14 mouse cellular contexts compared by ENCODE assay signal in the genomic region with DNA sequence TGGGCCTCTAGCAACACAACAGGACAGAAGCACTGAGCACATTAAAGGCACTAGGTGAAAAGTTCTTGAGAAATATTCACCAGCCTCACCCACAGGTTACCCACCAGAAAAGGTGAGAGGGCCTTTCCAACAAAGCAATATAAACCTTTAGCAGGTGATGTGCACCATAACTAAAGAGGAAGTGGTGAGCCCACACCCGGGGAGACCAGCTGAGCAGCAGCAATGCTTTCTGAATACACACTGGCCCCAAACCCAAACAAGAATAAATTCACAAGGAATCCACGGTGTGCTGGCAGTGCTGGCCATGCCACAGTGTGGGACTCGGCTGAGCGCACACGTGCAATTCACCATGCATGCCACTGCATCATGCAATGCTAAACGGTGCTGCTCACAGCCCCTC.
DNase-seq lines count a peak whose midpoint lies in the region; ATAC-seq and TF ChIP-seq lines count a peak whose summit lies in the region.
"Had no signal": no experiment of that assay in that cellular context is flagged by ENCODE, and none has a peak within 500 bp of the region (broad histone marks: within the 10 kb centered on the region; RNA-seq: fewer than 3 reads in every experiment).

No protein-coding gene starts in this region.

- H3K9me3 ChIP-seq in liver, embryonic 11.5 days (ENCODE audit: control insufficient read depth, low read length), result no peaks in the 10 kb centered on the region
- H3K9me3 ChIP-seq: embryonic facial prominence, embryonic 13.5 days; forebrain, embryonic 10.5 days; limb, embryonic 13.5 days had no signal

- peaks cover 3% of the 10 kb centered on the region; the same call in 1 of the 2 replicates for H3K36me3 ChIP-seq in liver, adult 2 months (ENCODE audit: control insufficient read depth, insufficient read depth, low read length)
- H3K36me3 ChIP-seq in liver, embryonic 11.5 days (ENCODE audit: control insufficient read depth, insufficient read depth, low read length), result no peaks in the 10 kb centered on the region

- no peaks in the 10 kb centered on the region for H3K27me3 ChIP-seq in liver, adult 2 months (ENCODE audit: control insufficient read depth, insufficient read depth, low read length)
- no peaks in the 10 kb centered on the region for H3K27me3 ChIP-seq in liver, embryonic 11.5 days (replicated peaks; ENCODE audit: control insufficient read depth, insufficient read depth, low read length)
- H3K27me3 ChIP-seq: embryonic facial prominence, embryonic 13.5 days; limb, embryonic 13.5 days had no signal

- intact Hi-C loops in heart, postnatal 25 days (cut with DNase I), result no loop called here

- peaks cover 11% of the 10 kb centered on the region; the same call in 1 of the 2 replicates for H3K79me2 ChIP-seq in liver, adult 2 months (ENCODE audit: control insufficient read depth, insufficient read depth, low read length)

- 0 out of 2 replicates have a peak overlapping the region, but pooled peaks have one; percentile 26 for H3K9ac ChIP-seq in liver, adult 2 months (ENCODE audit: low read depth, low read length)
- no peak overlapping the region for H3K9ac ChIP-seq in liver, embryonic 11.5 days (ENCODE audit: low read depth, low read length)
- H3K9ac ChIP-seq: embryonic facial prominence, embryonic 13.5 days had no signal

- 71% methylated on average over 6 of the region's 6 CpGs for WGBS in liver, adult 2 months
- WGBS in liver, embryonic 11.5 days, result 75% methylated on average over 6 of the region's 6 CpGs

- H3K4me1 ChIP-seq in liver, adult 2 months (ENCODE audit: control insufficient read depth, insufficient read depth, low read length), result peaks cover 42% of the 10 kb centered on the region
- peaks cover 11% of the 10 kb centered on the region for H3K4me1 ChIP-seq in liver, embryonic 11.5 days (replicated peaks; ENCODE audit: control insufficient read depth, insufficient read depth, low read length)

- H3K27ac ChIP-seq in liver, adult 2 months (replicated peaks; ENCODE audit: insufficient read depth, low read depth, low read length), result peak overlapping the region; percentile 98
- H3K27ac ChIP-seq in liver, embryonic 11.5 days (ENCODE audit: low read depth, low read length), result no peak overlapping the region
- H3K27ac ChIP-seq: embryonic facial prominence, embryonic 13.5 days; forebrain, embryonic 10.5 days; limb, embryonic 13.5 days had no signal

- DNase-seq in liver, adult 2 months (ENCODE audit: extremely low read depth, low read depth, low spot score), result no peak
- DNase-seq in liver, embryonic 11.5 days (ENCODE audit: low spot score), result no peak
- DNase-seq in induced T-regulatory cell, adult 2 months (ENCODE audit: low read depth), result peak; percentile 47
- peak; percentile 53 for DNase-seq in thymus, postnatal 0 days (ENCODE audit: low spot score)
- no peak for DNase-seq in heart, postnatal 25 days (ENCODE audit: low spot score)
- no peak for DNase-seq in layer of hippocampus, adult 18-20 months (ENCODE audit: low spot score in 2 of 2)
- DNase-seq in left cerebral cortex, adult 11 months (ENCODE audit: low spot score), result no peak
- DNase-seq: adrenal gland, postnatal 36 days; cerebellum, postnatal 25 days had no signal

- H3K4me3 ChIP-seq in liver, adult 2 months (ENCODE audit: insufficient read depth, low read depth, low read length), result no peak overlapping the region
- no peak overlapping the region for H3K4me3 ChIP-seq in liver, embryonic 11.5 days (ENCODE audit: low read depth, low read length)
- H3K4me3 ChIP-seq: embryonic facial prominence, embryonic 13.5 days; forebrain, embryonic 10.5 days; limb, embryonic 13.5 days had no signal

- no peak for TF ChIP-seq CTCF in liver, adult 2 months (IDR thresholded peaks at IDR 0.05; ENCODE audit: low read depth, low read length)

- no peak for ATAC-seq in liver, embryonic 11.5 days (replicated peaks; ENCODE audit: low FRiP score)
- ATAC-seq in CD4-positive, CD25-positive, alpha-beta regulatory T cell, adult 4 months, result peak; percentile 49
- ATAC-seq: hindbrain, embryonic 16.5 days had no signal

- H3K4me2 ChIP-seq in liver, embryonic 11.5 days, result no peak overlapping the region
- H3K4me2 ChIP-seq: embryonic facial prominence, embryonic 13.5 days; limb, embryonic 13.5 days had no signal

- no peak for TF ChIP-seq POLR2A in liver, adult 2 months (IDR thresholded peaks at IDR 0.05; ENCODE audit: extremely low read depth, insufficient read depth, low read length)

Comparison
In these comparisons a context has a peak if more than half of its experiments do, and no peak if none do; other contexts are left out.
1. DNase-seq: peak in induced T-regulatory cell, adult 2 months (single experiment) and thymus, postnatal 0 days (single experiment); none in liver, adult 2 months (single experiment), liver, embryonic 11.5 days (single experiment), heart, postnatal 25 days (single experiment), layer of hippocampus, adult 18-20 months (0 of 2) and left cerebral cortex, adult 11 months (single experiment).